Mouse (Mus musculus): ENCODE results near the gene Ankrd60.

Gene Ankrd60

GRCm38 (mm10) chr2:173577669-173578557, at the start of gene Ankrd60:
Gene Ankrd60 (minus strand): TSS chr2:173578365.
- H3K36me3 ChIP-seq (ENCODE audit: control insufficient read depth, insufficient read depth, low read length, poor library complexity, severe bottlenecking) = no peaks in the 10 kb centered on the region
- no peaks in the 10 kb centered on the region for H3K27me3 ChIP-seq (ENCODE audit: control insufficient read depth, insufficient read depth, low read length, poor library complexity, severe bottlenecking)
- DNase-seq (ENCODE audit: low read depth, low spot score) = peak; percentile 83

GRCm38 (mm10) chr2:173625786-173626185, 47.6 kb upstream of the Ankrd60 start:
- no peak for DNase-seq (ENCODE audit: low read depth, low spot score)
- Histone ChIP-seq H3K27me3 (ENCODE audit: control insufficient read depth, insufficient read depth, low read length, poor library complexity, severe bottlenecking) (no peaks in the 10 kb centered on the region), H3K36me3 (ENCODE audit: control insufficient read depth, insufficient read depth, low read length, poor library complexity, severe bottlenecking) (no peaks in the 10 kb centered on the region)

- no peaks in the 10 kb centered on the region for H3K27me3 ChIP-seq (ENCODE audit: control insufficient read depth, insufficient read depth, low read length, poor library complexity, severe bottlenecking)
- DNase-seq (ENCODE audit: low read depth, low spot score) = no peak
These were observed 46.5 kb upstream of the Ankrd60 start for GRCm38 (mm10) chr2:173624667-173625066.

GRCm38 (mm10) chr2:173622173-173622601, 44.0 kb upstream of the Ankrd60 start:
- no peaks in the 10 kb centered on the region for H3K36me3 ChIP-seq (ENCODE audit: control insufficient read depth, insufficient read depth, low read length, poor library complexity, severe bottlenecking)
- no peaks in the 10 kb centered on the region for H3K27me3 ChIP-seq (ENCODE audit: control insufficient read depth, insufficient read depth, low read length, poor library complexity, severe bottlenecking)
- no peak for DNase-seq (ENCODE audit: low read depth, low spot score)

More at GRCm38 (mm10) chr2:173624667-173625066, 46.5 kb upstream of the Ankrd60 start:
- no peaks in the 10 kb centered on the region for H3K36me3 ChIP-seq (ENCODE audit: control insufficient read depth, insufficient read depth, low read length, poor library complexity, severe bottlenecking)

GRCm38 (mm10) chr2:173620645-173621044, 42.5 kb upstream of the Ankrd60 start:
- Histone ChIP-seq H3K36me3 (ENCODE audit: control insufficient read depth, insufficient read depth, low read length, poor library complexity, severe bottlenecking) (no peaks in the 10 kb centered on the region), H3K27me3 (ENCODE audit: control insufficient read depth, insufficient read depth, low read length, poor library complexity, severe bottlenecking) (no peaks in the 10 kb centered on the region)
- peak; percentile 18 for DNase-seq (ENCODE audit: low read depth, low spot score)

- no peak for DNase-seq (ENCODE audit: low read depth, low spot score)
- Histone ChIP-seq H3K27me3 (ENCODE audit: control insufficient read depth, insufficient read depth, low read length, poor library complexity, severe bottlenecking) (no peaks in the 10 kb centered on the region), H3K36me3 (ENCODE audit: control insufficient read depth, insufficient read depth, low read length, poor library complexity, severe bottlenecking) (peaks cover 3% of the 10 kb centered on the region; the same call in 1 of the 2 replicates)
These were observed 41.0 kb upstream of the Ankrd60 start for GRCm38 (mm10) chr2:173619132-173619531.

- Histone ChIP-seq H3K27me3 (ENCODE audit: control insufficient read depth, insufficient read depth, low read length, poor library complexity, severe bottlenecking) (no peaks in the 10 kb centered on the region), H3K36me3 (ENCODE audit: control insufficient read depth, insufficient read depth, low read length, poor library complexity, severe bottlenecking) (peaks cover 3% of the 10 kb centered on the region; the same call in 1 of the 2 replicates)
- no peak for DNase-seq (ENCODE audit: low read depth, low spot score)
These were observed 38.0 kb upstream of the Ankrd60 start for GRCm38 (mm10) chr2:173616156-173616555.

- Histone ChIP-seq H3K27me3 (ENCODE audit: control insufficient read depth, insufficient read depth, low read length, poor library complexity, severe bottlenecking) (no peaks in the 10 kb centered on the region), H3K36me3 (ENCODE audit: control insufficient read depth, insufficient read depth, low read length, poor library complexity, severe bottlenecking) (peaks cover 3% of the 10 kb centered on the region; the same call in 1 of the 2 replicates)
- no peak for DNase-seq (ENCODE audit: low read depth, low spot score)
These were observed 37.4 kb upstream of the Ankrd60 start for GRCm38 (mm10) chr2:173615378-173616081.

GRCm38 (mm10) chr2:173608020-173608958, 30.1 kb upstream of the Ankrd60 start:
- no peaks in the 10 kb centered on the region; the same call in 1 of the 2 replicates for H3K36me3 ChIP-seq (ENCODE audit: control insufficient read depth, insufficient read depth, low read length, poor library complexity, severe bottlenecking)
- H3K27me3 ChIP-seq (ENCODE audit: control insufficient read depth, insufficient read depth, low read length, poor library complexity, severe bottlenecking) = no peaks in the 10 kb centered on the region
- DNase-seq (ENCODE audit: low read depth, low spot score) = no peak

- DNase-seq (ENCODE audit: low read depth, low spot score) = no peak
- no peaks in the 10 kb centered on the region; the same call in 1 of the 2 replicates for H3K36me3 ChIP-seq (ENCODE audit: control insufficient read depth, insufficient read depth, low read length, poor library complexity, severe bottlenecking)
- no peaks in the 10 kb centered on the region for H3K27me3 ChIP-seq (ENCODE audit: control insufficient read depth, insufficient read depth, low read length, poor library complexity, severe bottlenecking)
These were observed 28.2 kb upstream of the Ankrd60 start for GRCm38 (mm10) chr2:173606415-173606804.

GRCm38 (mm10) chr2:173605713-173606414, 27.7 kb upstream of the Ankrd60 start:
- H3K36me3 ChIP-seq (ENCODE audit: control insufficient read depth, insufficient read depth, low read length, poor library complexity, severe bottlenecking) = peaks cover under 1% of the 10 kb centered on the region; the same call in 1 of the 2 replicates
- no peaks in the 10 kb centered on the region for H3K27me3 ChIP-seq (ENCODE audit: control insufficient read depth, insufficient read depth, low read length, poor library complexity, severe bottlenecking)
- DNase-seq (ENCODE audit: low read depth, low spot score) = no peak

- peaks cover 1% of the 10 kb centered on the region; the same call in 1 of the 2 replicates for H3K36me3 ChIP-seq (ENCODE audit: control insufficient read depth, insufficient read depth, low read length, poor library complexity, severe bottlenecking)
- no peaks in the 10 kb centered on the region for H3K27me3 ChIP-seq (ENCODE audit: control insufficient read depth, insufficient read depth, low read length, poor library complexity, severe bottlenecking)
- DNase-seq (ENCODE audit: low read depth, low spot score) = no peak
These were observed 23.7 kb upstream of the Ankrd60 start for GRCm38 (mm10) chr2:173601861-173602260.

GRCm38 (mm10) chr2:173595374-173595781, 17.2 kb upstream of the Ankrd60 start:
- no peaks in the 10 kb centered on the region; the same call in 1 of the 2 replicates for H3K36me3 ChIP-seq (ENCODE audit: control insufficient read depth, insufficient read depth, low read length, poor library complexity, severe bottlenecking)
- no peaks in the 10 kb centered on the region for H3K27me3 ChIP-seq (ENCODE audit: control insufficient read depth, insufficient read depth, low read length, poor library complexity, severe bottlenecking)
- peak; percentile 36 for DNase-seq (ENCODE audit: low read depth, low spot score)
